Mouse (Mus musculus) left cerebral cortex, postnatal 4 days (tissue): Measurements from ENCODE around the gene Prl8a2. TPM values are rescaled to one million over a fixed set of nuclear protein-coding genes. Genes with fewer than 3 reads are reported as not detected.

Source experiments
- DNase-seq: peaks from one replicate; pipeline ENCODE4 v3.0.0-alpha.2; 2022
- intact Hi-C: fragments of 180-260 bp; cut with DNase I; formaldehyde crosslinking; loops from one replicate; pipeline ENCODE4 v1.15.1; 2025
- total RNA-seq, 2 experiments: library from RNA; stranded (reverse); gene quantifications; 2 replicates each; pipeline ENCODE4 v1.2.3; 2021

Gene Prl8a2
- total RNA-seq, result not detected

DNA sequence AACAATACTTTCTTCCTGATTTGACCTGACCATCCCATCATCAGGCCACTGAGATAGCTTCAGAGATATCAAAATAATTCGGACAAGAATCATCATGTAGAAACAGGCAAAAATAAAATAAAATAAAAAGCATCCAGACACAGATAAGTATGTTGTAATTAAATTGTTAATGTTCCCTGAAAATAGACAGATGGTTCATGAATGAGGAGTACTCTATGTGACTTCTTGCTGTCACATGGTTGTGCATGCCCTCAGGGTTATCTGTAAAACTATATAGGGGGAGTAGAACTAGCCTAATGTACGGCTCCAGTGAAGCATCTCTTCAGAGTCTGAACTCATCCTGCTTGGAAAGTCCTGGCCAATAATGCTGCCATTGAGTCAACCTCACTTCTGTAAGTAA, at the start of gene Prl8a2:
Prl8a2 (plus strand) TSS at position 301 of the 400 bp plus-strand sequence.
- DNase-seq, result no peak
- intact Hi-C loops, result no loop called here

DNA sequence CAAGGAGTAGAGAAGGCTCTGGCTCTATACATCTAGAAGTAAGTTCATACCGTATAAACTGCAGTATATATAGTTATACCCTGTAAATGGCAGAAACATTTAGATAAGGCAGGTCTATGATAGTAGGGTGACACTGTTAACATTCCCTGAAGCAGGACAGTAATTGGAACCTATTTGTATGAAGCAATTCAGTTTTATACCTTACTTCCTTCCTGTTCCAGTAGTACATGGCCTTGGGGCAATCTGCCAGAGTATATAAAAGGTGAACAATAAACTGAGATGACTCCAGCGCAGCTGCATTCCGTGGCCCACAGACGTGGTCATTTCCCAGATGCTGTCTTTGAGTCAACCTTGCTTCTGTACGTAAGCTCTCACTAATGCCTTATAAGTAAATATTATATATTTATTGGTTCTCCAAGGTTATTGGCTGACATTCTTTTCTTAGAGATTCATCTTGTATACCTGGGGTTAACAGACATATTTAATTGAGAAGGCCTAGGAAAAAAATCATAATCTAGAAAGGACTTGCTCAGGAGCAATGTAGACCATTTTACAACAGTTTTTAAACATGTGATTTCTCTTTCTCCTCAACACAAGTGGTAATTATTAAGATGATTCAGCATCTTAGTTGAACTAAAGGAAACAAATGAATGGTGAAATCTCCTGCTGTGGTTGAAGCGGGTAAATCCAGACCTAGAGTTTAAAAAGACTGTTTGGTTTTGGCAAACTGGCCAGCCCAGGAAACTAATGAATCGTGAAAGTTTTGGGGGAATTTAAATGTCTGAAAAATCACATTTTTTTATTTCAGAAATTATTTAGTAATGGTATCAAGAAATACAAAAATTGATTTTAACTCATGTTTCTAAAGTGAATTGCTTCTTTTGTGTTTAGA, 32.9 kb upstream of the Prl8a2 start, which contains the start of gene Prl6a1:
Prl6a1 (plus strand) TSS at position 294 of the 892 bp plus-strand sequence.
- intact Hi-C loops, result no loop called here
- DNase-seq, result no peak

DNA sequence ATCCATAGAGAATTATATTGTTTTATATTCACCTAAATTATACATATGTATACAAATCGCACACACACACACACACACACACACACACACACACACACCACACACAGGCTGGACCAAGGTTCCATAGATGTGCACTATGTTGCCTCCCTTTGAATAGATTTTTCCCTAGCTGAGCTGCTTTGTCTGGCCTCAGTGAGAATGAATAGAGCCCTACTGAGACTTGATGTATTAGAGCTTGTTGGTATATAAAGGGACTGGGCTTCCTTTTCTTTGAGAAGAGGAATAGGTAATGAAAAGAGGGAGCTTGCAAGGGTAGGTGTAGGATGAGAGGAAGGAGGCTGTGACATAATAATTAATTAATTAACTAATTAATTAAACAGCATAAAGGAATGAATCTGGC, 10.5 kb upstream of the Prl8a2 start:
- intact Hi-C loops, result no loop called here
- DNase-seq, result no peak

DNA sequence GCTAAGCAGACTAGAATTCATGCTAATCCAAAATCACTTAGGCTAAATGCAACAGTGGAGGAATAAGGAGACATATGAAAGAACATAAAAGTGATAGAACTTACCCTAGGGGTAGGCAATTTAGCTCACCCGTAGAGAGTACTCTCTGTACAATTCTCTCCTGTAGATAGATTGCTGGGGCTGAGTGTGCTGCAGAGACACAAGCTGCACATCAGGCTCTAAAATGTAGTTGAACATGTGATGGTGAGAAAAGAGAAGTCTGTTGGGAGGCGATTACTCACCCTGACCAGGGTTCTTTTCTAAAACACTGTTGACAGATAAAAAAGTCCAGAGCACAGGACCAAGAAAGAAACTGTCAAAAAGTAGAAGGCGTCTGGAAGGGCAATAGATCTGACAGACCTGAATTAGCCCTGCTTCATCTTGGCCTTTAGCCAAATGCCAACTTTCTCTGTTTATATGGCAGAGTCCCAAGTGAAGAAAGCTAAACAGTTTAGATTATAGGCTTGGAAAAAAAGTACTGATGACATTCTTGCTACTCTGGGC, 2.7 kb upstream of the Prl8a2 start:
- DNase-seq, result no peak
- intact Hi-C loops, result no loop called here

DNA sequence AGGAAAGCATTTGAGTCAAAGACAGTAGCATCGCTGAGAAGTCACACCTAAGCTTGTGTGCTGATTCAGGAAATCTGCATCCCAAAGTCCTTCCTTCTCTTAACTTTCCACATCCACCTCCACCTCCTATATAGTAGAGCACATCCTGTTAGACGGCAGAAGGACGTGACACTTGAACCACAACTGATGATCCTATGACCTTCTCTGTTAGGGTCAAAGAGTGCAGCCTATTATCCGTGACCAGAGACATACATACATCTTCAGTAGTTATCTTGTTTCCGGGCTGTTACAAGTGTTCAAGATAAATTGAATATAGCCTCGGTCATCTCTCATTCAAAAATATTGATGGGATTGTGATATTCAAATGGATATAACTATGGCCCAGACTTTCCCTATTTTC, 45.3 kb downstream of the Prl8a2 start, which contains the start of gene Prl2b1:
Prl2b1 (minus strand) TSS at position 101 of the 400 bp plus-strand sequence.
- intact Hi-C loops, result no loop called here
- DNase-seq, result no peak

DNA sequence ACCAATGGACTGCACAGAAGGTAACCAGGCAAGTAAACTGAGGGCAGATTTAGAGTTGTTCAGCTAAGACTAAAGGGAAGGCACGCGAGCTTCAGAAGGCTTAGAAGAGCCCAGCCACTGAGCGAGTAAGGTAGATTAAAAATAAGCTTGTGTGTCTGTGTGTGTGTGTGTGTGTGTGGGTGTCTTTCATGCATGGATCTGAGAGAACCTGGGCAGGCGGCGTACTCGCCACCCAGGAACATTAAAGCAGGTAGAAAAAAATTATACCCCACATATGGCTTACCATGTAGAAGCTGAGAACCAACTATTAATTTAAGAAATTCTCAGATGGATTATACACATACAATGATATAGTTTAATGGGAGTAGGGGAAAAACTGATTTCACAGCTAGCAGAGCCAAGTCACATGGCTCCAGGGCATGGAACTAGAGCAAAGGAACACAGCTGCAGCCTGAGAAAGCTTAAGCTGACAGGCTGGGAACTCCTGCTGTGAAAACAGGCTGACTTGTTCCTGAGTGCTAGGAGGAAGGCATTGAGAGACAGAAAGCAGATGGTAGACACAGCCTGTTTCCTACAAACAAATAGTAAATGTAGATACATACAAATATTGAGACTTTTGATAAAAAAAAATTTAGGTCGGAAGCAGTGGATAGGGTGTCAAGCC, 53.7 kb downstream of the Prl8a2 start:
- intact Hi-C loops, result no loop called here
- DNase-seq, result peak; percentile 74

Other genes starting within 250 kb of the Prl8a2 start
- not detected for gene Prl3d2, start 224.0 kb upstream of the Prl8a2 start, total RNA-seq
- gene Prl3d3, start 188.9 kb upstream of the Prl8a2 start, total RNA-seq, result not detected
- gene Prl3c1, start 149.0 kb upstream of the Prl8a2 start, total RNA-seq, result not detected
- not detected for gene Prl3b1, start 103.8 kb upstream of the Prl8a2 start, total RNA-seq
- gene Prl3a1, start 86.2 kb upstream of the Prl8a2 start, total RNA-seq, result not detected
- gene Prl6a1, start 33.0 kb upstream of the Prl8a2 start, total RNA-seq, result not detected
- not detected for gene Prl2b1, start 45.2 kb downstream of the Prl8a2 start, total RNA-seq
- not detected for gene Prl8a6, start 93.0 kb downstream of the Prl8a2 start, total RNA-seq
- not detected for gene Prl8a8, start 167.5 kb downstream of the Prl8a2 start, total RNA-seq
- gene Prl8a9, start 218.9 kb downstream of the Prl8a2 start, total RNA-seq, result not detected
- not detected for gene Prl8a1, start 236.5 kb downstream of the Prl8a2 start, total RNA-seq